Comparison of ENCODE assay signal across 8 mouse cellular contexts in the genomic region with DNA sequence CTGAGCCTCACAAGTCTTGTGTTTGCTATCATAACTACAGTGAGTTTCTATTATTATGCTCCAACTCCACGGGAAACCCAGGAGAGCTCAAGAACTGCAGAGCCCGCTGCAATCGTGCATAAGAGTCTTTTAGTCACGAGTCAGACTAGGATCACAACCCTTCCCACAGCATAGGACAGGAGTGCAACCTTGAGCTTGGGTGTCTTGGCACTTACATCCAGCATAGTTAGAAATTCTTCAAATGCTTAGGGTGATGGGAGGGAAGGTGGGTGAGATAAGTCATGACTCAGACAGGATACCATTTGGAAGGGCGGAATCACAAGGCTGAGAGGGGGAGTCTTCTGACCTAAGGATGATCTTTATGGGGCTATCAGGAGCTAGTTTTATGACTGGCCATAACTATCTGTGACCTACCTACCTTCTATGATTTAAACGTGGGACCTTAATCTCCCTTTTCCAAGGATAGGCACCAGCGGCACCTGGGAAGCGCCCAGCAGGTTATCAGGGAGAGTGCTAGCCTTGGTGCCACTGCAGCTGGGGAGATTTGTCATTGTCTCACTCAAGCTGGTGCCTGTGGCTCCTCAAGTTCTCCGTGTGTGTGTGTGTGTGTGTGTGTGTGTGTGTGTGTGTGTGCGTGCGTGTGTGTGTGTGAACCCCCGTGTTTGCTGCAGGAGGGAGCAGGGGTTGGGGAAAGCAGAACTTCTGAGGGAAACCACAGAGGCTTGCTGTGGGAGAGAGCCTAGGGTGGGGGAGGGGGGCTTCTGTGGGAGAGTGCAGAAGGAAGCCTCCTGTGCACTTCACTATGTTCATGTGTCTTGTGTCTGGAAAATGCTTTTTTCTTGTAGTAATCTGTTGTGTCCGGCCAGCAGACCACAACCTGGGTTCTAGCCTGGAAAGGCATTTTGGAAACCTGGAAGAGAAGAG. TPM values are rescaled to one million over a fixed set of nuclear protein-coding genes. Genes with fewer than 3 reads are reported as not detected.
DNase-seq lines count a peak whose midpoint lies in the region; ATAC-seq and TF ChIP-seq lines count a peak whose summit lies in the region.

No protein-coding gene starts in this region.

- no peaks in the 10 kb centered on the region for H3K9me3 ChIP-seq in heart, embryonic 11.5 days (replicated peaks; ENCODE audit: control insufficient read depth, low read length)
- no peaks in the 10 kb centered on the region for H3K9me3 ChIP-seq in liver, embryonic 11.5 days (ENCODE audit: control insufficient read depth, low read length)

- 15% methylated on average over 13 of the region's 13 CpGs for WGBS in heart, embryonic 11.5 days (ENCODE audit: insufficient replicate concordance)
- 18% methylated on average over 13 of the region's 13 CpGs for WGBS in liver, embryonic 11.5 days

- peak overlapping the region; percentile 53 for H3K4me2 ChIP-seq in heart, embryonic 11.5 days
- peak overlapping the region; percentile 25 for H3K4me2 ChIP-seq in liver, embryonic 11.5 days

- no peak for TF ChIP-seq POLR2A in brain, embryonic 14.5 days (IDR thresholded peaks at IDR 0.05; ENCODE audit: borderline replicate concordance, extremely low read depth, insufficient read depth, insufficient read length, poor library complexity, severe bottlenecking)

- TF ChIP-seq CTCF in brain, embryonic 14.5 days (IDR thresholded peaks at IDR 0.05; ENCODE audit: borderline replicate concordance, extremely low read depth, insufficient read depth, insufficient read length), result no peak

- 0 out of 2 replicates have a peak, but pooled peaks cover 4% of the 10 kb centered on the region for H3K4me1 ChIP-seq in heart, embryonic 11.5 days (ENCODE audit: control insufficient read depth, insufficient read depth, low read length)
- 0 out of 2 replicates have a peak, but pooled peaks cover 3% of the 10 kb centered on the region for H3K4me1 ChIP-seq in liver, embryonic 11.5 days (replicated peaks; ENCODE audit: control insufficient read depth, insufficient read depth, low read length)

- no peak overlapping the region for H3K27ac ChIP-seq in heart, embryonic 11.5 days (ENCODE audit: low read depth, low read length)
- no peak overlapping the region for H3K27ac ChIP-seq in liver, embryonic 11.5 days (ENCODE audit: low read depth, low read length)

- DNase-seq in heart, adult 18-20 months, result no peak
- DNase-seq in 416B (ENCODE audit: low read depth), result peak; percentile 75
- peak; percentile 19 for DNase-seq in brain, embryonic 14.5 days (ENCODE audit: low read depth)
- no peak for DNase-seq in liver, embryonic 11.5 days (ENCODE audit: low spot score)
- peak; percentile 39 to 53 for DNase-seq in thymus, postnatal 10 days (ENCODE audit: low spot score in 2 of 2)
- no peak for DNase-seq in gastrocnemius, postnatal 4 days (ENCODE audit: low spot score in 2 of 2)
- no peak for DNase-seq in right cerebral cortex, adult 2 months (ENCODE audit: low spot score in 2 of 2)

- H3K27me3 ChIP-seq in heart, embryonic 11.5 days (ENCODE audit: control insufficient read depth, insufficient read depth, low read length), result no peaks in the 10 kb centered on the region
- H3K27me3 ChIP-seq in liver, embryonic 11.5 days (replicated peaks; ENCODE audit: control insufficient read depth, insufficient read depth, low read length), result no peaks in the 10 kb centered on the region

- no peaks in the 10 kb centered on the region for H3K36me3 ChIP-seq in heart, embryonic 11.5 days (ENCODE audit: control insufficient read depth, insufficient read depth, low read length)
- no peaks in the 10 kb centered on the region for H3K36me3 ChIP-seq in liver, embryonic 11.5 days (ENCODE audit: control insufficient read depth, insufficient read depth, low read length)

- H3K9ac ChIP-seq in heart, embryonic 11.5 days (ENCODE audit: low read depth, low read length), result peak overlapping the region; percentile 28; the same call in 1 of the 2 replicates
- no peak overlapping the region for H3K9ac ChIP-seq in liver, embryonic 11.5 days (ENCODE audit: low read depth, low read length)

- peak overlapping the region; percentile 12; the same call in 1 of the 2 replicates for H3K4me3 ChIP-seq in heart, embryonic 11.5 days (ENCODE audit: low read depth, low read length)
- no peak overlapping the region for H3K4me3 ChIP-seq in liver, embryonic 11.5 days (ENCODE audit: low read depth, low read length)

- ATAC-seq in heart, embryonic 11.5 days (replicated peaks; ENCODE audit: insufficient number of reproducible peaks, low FRiP score, low TSS enrichment), result no peak
- ATAC-seq in liver, embryonic 11.5 days (replicated peaks; ENCODE audit: low FRiP score), result peak; percentile 63

RNA-seq across cellular contexts. Expression of gene Ccdc171, which starts 42.1 kb away (rescaled TPM):
- polyA plus RNA-seq in heart, embryonic 11.5 days (2014; fragmentation: Nextera tagmentation; extraction: Ambion mirVana), result 2.5 and 4.9 TPM in 2 replicates
- 1 to 10 TPM in 1 of 2 experiments, under 1 TPM in 1; 0.52 to 1.2 TPM for total RNA-seq in heart, adult 18-20 months (2021)
- 4.9 and 5.4 TPM in 2 replicates for polyA plus RNA-seq in brain, embryonic 14.5 days (2012; rRNA removed)
- 3.9 and 4.2 TPM in 2 replicates for polyA plus RNA-seq in liver, embryonic 11.5 days (2014; fragmentation: Nextera tagmentation; extraction: Ambion mirVana)
- 1 to 10 TPM; 1.9 to 2.1 TPM for total RNA-seq in gastrocnemius, postnatal 4 days (2021)

Comparison
In these comparisons a context has a peak if more than half of its experiments do, and no peak if none do; other contexts are left out.
1. DNase-seq: peak in 416B (single experiment), brain, embryonic 14.5 days (single experiment) and thymus, postnatal 10 days (2 of 2); none in heart, adult 18-20 months (0 of 2), liver, embryonic 11.5 days (single experiment), gastrocnemius, postnatal 4 days (0 of 2) and right cerebral cortex, adult 2 months (0 of 2).